Mouse (Mus musculus) limb, embryonic 14.5 days (tissue): ENCODE measurements around the gene Gse1. TPM values are rescaled to one million over a fixed set of nuclear protein-coding genes. Genes with fewer than 3 reads are reported as not detected.

Experiments
- ATAC-seq: fragments of 200-750 bp; cut with Nextera tagmentation; 2 replicates; pipeline ENCODE4 v1.8.0; 2017; ENCODE audit warnings: low read depth, moderate number of reproducible peaks, moderate TSS enrichment; ENCODE audit not compliant: low FRiP score
- DNase-seq: peaks from one replicate; pipeline ENCODE4 v3.0.0-alpha.2; 2015; ENCODE audit warnings: low spot score
- H3K27ac ChIP-seq: fragments of 300-500 bp; sonication (generic); replicated peaks from 2 replicates; pipeline ENCODE4 v1.5.1; 2014; ENCODE audit warnings: low read depth, mild to moderate bottlenecking, low read length, moderate library complexity, mixed read lengths
- H3K27me3 ChIP-seq: fragments of 300-500 bp; sonication (generic); 2 replicates; pipeline ENCODE4 v1.6.1; 2014; ENCODE audit warnings: low read length, mixed read lengths; ENCODE audit not compliant: control insufficient read depth, insufficient read depth
- H3K36me3 ChIP-seq: fragments of 300-500 bp; sonication (generic); 2 replicates; pipeline ENCODE4 v1.6.1; 2014; ENCODE audit warnings: mild to moderate bottlenecking, low read length, moderate library complexity, mixed read lengths; ENCODE audit not compliant: control insufficient read depth, insufficient read depth
- H3K4me1 ChIP-seq: fragments of 300-500 bp; sonication (generic); 2 replicates; pipeline ENCODE4 v1.6.1; 2014; ENCODE audit warnings: antibody characterized with exemption, low read length, mixed read lengths; ENCODE audit not compliant: control insufficient read depth, insufficient read depth
- H3K4me2 ChIP-seq: fragments of 300-500 bp; sonication (generic); replicated peaks from 2 replicates; pipeline ENCODE4 v1.6.1; 2014; ENCODE audit warnings: low read depth, mild to moderate bottlenecking, low read length, moderate library complexity; ENCODE audit not compliant: severe bottlenecking
- H3K4me3 ChIP-seq: fragments of 300-500 bp; sonication (generic); replicated peaks from 2 replicates; pipeline ENCODE4 v1.5.1; 2014; ENCODE audit warnings: low read length
- H3K9ac ChIP-seq: fragments of 300-500 bp; sonication (generic); 2 replicates; pipeline ENCODE4 v1.6.1; 2014; ENCODE audit warnings: mild to moderate bottlenecking, low read depth, low read length, moderate library complexity; ENCODE audit not compliant: severe bottlenecking
- H3K9me3 ChIP-seq: fragments of 300-500 bp; sonication (generic); 2 replicates; pipeline ENCODE4 v1.6.1; 2016; ENCODE audit warnings: low read length; ENCODE audit not compliant: control insufficient read depth
- POLR2A ChIP-seq: fragments of 200-500 bp; IDR thresholded peaks from 2 replicates; pipeline ENCODE4 v1.8.0; 2012; ENCODE audit warnings: inconsistent platforms, mild to moderate bottlenecking, moderate library complexity, borderline replicate concordance; ENCODE audit not compliant: insufficient read depth, insufficient read length; ENCODE audit errors: extremely low read depth
- WGBS: fragments of 180-500 bp; shearing (Covaris S2); extraction: QIAGEN DNeasy Blood & Tissue Kit; methylation state at CpG from one replicate; pipeline ENCODE4 v1.1.7; 2014; 5-methylcytosine and 5-hydroxymethylcytosine counted together
- polyA plus RNA-seq, 2 experiments: library from polyadenylated mRNA; depleted of rRNA in 1 of 2; stranded (reverse) in 1 of 2; unstranded in 1 of 2; fragments of >200 nt; fragmentation: Nextera tagmentation in 1 of 2; extraction: Ambion mirVana in 1 of 2; gene quantifications; 2 replicates each; pipeline versions ENCODE4 v1.2.1 to v1.2.3; 2012 to 2014

Gene Gse1
- polyA plus RNA-seq, 2 experiments: 10.3 to 32.6 TPM

DNA sequence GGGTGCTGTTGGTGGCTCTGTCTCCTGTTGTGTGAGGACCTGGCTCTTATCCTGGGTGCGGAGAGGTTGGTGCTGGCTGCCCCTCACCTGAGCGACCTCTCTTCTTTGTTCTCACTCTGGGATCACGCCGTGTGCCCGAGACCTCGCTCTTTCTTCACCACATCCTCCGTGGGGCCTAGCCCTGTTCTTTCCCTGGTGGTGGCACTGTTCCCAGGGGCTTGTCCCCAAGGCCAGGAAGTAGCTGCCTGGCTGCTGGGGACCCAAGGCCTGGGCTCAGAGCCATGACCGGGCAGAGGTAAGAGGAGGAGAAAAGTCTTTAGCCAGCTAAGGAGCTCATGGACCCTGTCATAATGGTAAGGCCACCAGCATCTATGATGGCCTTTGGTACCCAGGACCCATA, 25.4 kb downstream of the Gse1 start:
- H3K4me2 ChIP-seq: no peak overlapping the region
- no peaks in the 10 kb centered on the region for H3K9me3 ChIP-seq
- DNase-seq: no peak
- H3K27ac ChIP-seq: no peak overlapping the region
- ATAC-seq: no peak
- H3K4me1 ChIP-seq: peaks cover 46% of the 10 kb centered on the region
- H3K36me3 ChIP-seq: no peaks in the 10 kb centered on the region
- WGBS: 80% methylated on average over 8 of the region's 8 CpGs
- no peak for TF ChIP-seq POLR2A
- H3K4me3 ChIP-seq: no peak overlapping the region
- H3K9ac ChIP-seq: no peak overlapping the region
- H3K27me3 ChIP-seq: no peaks in the 10 kb centered on the region

DNA sequence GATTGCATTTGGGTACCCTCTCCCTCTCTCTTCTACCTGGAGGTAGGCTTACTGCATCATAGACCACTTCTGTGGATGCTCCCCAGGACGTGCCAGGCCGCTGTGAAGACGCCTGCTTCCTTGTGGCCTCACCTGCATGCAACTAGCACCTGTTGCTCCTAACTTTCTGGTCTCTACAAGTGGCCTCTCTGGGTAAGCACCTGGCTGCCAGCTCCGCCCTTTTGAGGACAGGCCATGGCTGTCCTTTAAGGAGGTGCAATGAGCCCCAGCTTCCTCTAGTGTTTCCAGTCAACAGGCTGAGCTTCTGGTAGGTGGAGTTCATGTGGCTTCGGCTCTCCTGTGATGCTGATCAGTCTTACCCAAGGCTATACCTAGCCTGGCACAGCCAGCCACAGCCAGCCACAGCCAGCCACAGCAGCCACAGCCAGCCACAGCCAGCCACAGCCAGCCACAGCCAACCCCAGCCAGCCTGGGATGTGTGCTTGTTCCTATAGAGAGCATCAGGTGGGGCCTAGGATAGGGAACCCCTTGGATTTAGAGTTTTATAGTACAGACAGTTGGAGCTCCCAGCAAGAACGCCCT, 27.2 kb downstream of the Gse1 start:
- ATAC-seq (no peak), DNase-seq (no peak)
- H3K4me3 ChIP-seq: no peak overlapping the region
- TF ChIP-seq POLR2A: no peak
- no peaks in the 10 kb centered on the region for H3K27me3 ChIP-seq
- H3K9ac ChIP-seq: no peak overlapping the region
- H3K27ac ChIP-seq: no peak overlapping the region
- H3K36me3 ChIP-seq: no peaks in the 10 kb centered on the region
- no peak overlapping the region for H3K4me2 ChIP-seq
- WGBS: 83% methylated on average over 6 of the region's 6 CpGs
- peaks cover 53% of the 10 kb centered on the region for H3K4me1 ChIP-seq
- H3K9me3 ChIP-seq: no peaks in the 10 kb centered on the region

- Histone ChIP-seq H3K9ac (peak overlapping the region; percentile 36; the same call in 1 of the 2 replicates), H3K9me3 (no peaks in the 10 kb centered on the region), H3K4me1 (peaks cover 53% of the 10 kb centered on the region), H3K27me3 (no peaks in the 10 kb centered on the region), H3K4me2 (no peak overlapping the region), H3K27ac (no peak overlapping the region), H3K36me3 (no peaks in the 10 kb centered on the region), H3K4me3 (no peak overlapping the region)
- 30% methylated on average over 6 of the region's 6 CpGs for WGBS
- TF ChIP-seq POLR2A: no peak
- DNase-seq: no peak
- no peak for ATAC-seq
Observed at GRCm38 (mm10) chr8:120256958-120257357, 28.7 kb downstream of the Gse1 start.

GRCm38 (mm10) chr8:120259206-120259605, 30.9 kb downstream of the Gse1 start:
- H3K9ac ChIP-seq: no peak overlapping the region
- 36% methylated on average over 13 of the region's 13 CpGs for WGBS
- TF ChIP-seq POLR2A: no peak
- H3K4me2 ChIP-seq: no peak overlapping the region
- H3K27ac ChIP-seq: 0 out of 2 replicates have a peak overlapping the region, but pooled peaks have one; percentile 5
- peaks cover 62% of the 10 kb centered on the region for H3K4me1 ChIP-seq
- no peaks in the 10 kb centered on the region for H3K27me3 ChIP-seq
- no peaks in the 10 kb centered on the region for H3K36me3 ChIP-seq
- H3K9me3 ChIP-seq: no peaks in the 10 kb centered on the region
- H3K4me3 ChIP-seq: no peak overlapping the region
- DNase-seq (no peak), ATAC-seq (peak; percentile 59)

DNA sequence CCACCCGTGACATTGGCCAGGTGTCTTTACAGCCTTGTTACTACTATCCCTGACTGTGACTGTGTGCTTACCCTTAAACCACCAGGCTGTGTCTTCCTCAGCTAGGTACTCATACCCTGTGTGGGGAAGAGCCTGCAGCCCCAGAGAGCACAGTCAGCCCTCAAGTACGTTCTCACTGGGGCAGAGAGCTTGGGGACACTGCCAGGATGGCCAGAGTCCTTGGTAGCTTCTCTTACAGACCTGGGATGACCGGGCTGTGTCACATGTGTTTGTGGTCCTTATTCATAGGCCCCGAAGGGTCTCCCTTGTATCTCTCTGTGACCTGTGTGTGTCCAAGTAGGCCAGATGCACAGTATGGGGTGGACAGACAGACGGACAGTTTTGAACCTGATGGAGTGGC, 32.4 kb downstream of the Gse1 start:
- TF ChIP-seq POLR2A: no peak
- Histone ChIP-seq H3K27me3 (no peaks in the 10 kb centered on the region), H3K9ac (no peak overlapping the region), H3K9me3 (no peaks in the 10 kb centered on the region), H3K4me1 (peaks cover 70% of the 10 kb centered on the region), H3K36me3 (no peaks in the 10 kb centered on the region), H3K27ac (no peak overlapping the region), H3K4me2 (0 out of 2 replicates have a peak overlapping the region, but pooled peaks have one; percentile 20), H3K4me3 (no peak overlapping the region)
- DNase-seq (no peak), ATAC-seq (no peak)
- WGBS: 90% methylated on average over 5 of the region's 5 CpGs
